Mouse (Mus musculus) midbrain, postnatal 0 days (tissue): ENCODE data around the gene Clcn2. TPM values are rescaled to one million over a fixed set of nuclear protein-coding genes. Genes with fewer than 3 reads are reported as not detected.

Experiments used
- ATAC-seq: fragments of 200-750 bp; cut with Nextera tagmentation; 2 replicates; pipeline ENCODE4 v1.8.0; 2017; ENCODE audit warnings: moderate number of reproducible peaks, mild to moderate bottlenecking, moderate TSS enrichment, moderate library complexity; ENCODE audit not compliant: low FRiP score
- DNase-seq: peaks from one replicate; pipeline ENCODE4 v3.0.0-alpha.2; 2015; ENCODE audit warnings: low spot score
- H3K27ac ChIP-seq: fragments of 300-500 bp; sonication (generic); 2 replicates; pipeline ENCODE4 v1.5.1; 2014; ENCODE audit warnings: low read depth, mild to moderate bottlenecking, low read length, mixed read lengths
- H3K27me3 ChIP-seq: fragments of 300-500 bp; sonication (generic); 2 replicates; pipeline ENCODE4 v1.6.1; 2014; ENCODE audit warnings: low read length, control low read depth, mixed read lengths; ENCODE audit not compliant: insufficient read depth
- H3K36me3 ChIP-seq: fragments of 300-500 bp; sonication (generic); 2 replicates; pipeline ENCODE4 v1.6.1; 2014; ENCODE audit warnings: low read length, control low read depth, mixed read lengths; ENCODE audit not compliant: insufficient read depth
- H3K4me1 ChIP-seq: fragments of 300-500 bp; sonication (generic); 2 replicates; pipeline ENCODE4 v1.6.1; 2014; ENCODE audit warnings: mild to moderate bottlenecking, control low read depth, antibody characterized with exemption, low read length, mixed read lengths; ENCODE audit not compliant: insufficient read depth
- H3K4me2 ChIP-seq: fragments of 300-500 bp; sonication (generic); 2 replicates; pipeline ENCODE4 v1.6.1; 2014; ENCODE audit warnings: low read depth, mild to moderate bottlenecking, low read length, mixed read lengths; ENCODE audit not compliant: poor library complexity, severe bottlenecking
- H3K4me3 ChIP-seq: fragments of 300-500 bp; sonication (generic); 2 replicates; pipeline ENCODE4 v1.5.1; 2014; ENCODE audit warnings: low read depth, mild to moderate bottlenecking, low read length, moderate library complexity
- H3K9ac ChIP-seq: fragments of 300-500 bp; sonication (generic); replicated peaks from 2 replicates; pipeline ENCODE4 v1.6.1; 2014; ENCODE audit warnings: mild to moderate bottlenecking, low read length, moderate library complexity, mixed read lengths; ENCODE audit not compliant: poor library complexity, severe bottlenecking
- H3K9me3 ChIP-seq: fragments of 300-500 bp; sonication (generic); 2 replicates; pipeline ENCODE4 v1.6.1; 2016; ENCODE audit warnings: low read length, control low read depth
- CTCF ChIP-seq: IDR thresholded peaks from 2 replicates; pipeline ENCODE4 v1.5.1; 2016; ENCODE audit warnings: antibody characterized with exemption, mild to moderate bottlenecking
- WGBS: fragments of 180-500 bp; shearing (Covaris S2); extraction: QIAGEN DNeasy Blood & Tissue Kit; methylation state at CpG from one replicate; pipeline ENCODE4 v1.1.7; 2014; 5-methylcytosine and 5-hydroxymethylcytosine counted together
- polyA plus RNA-seq: library from polyadenylated mRNA; unstranded; fragments of >200 nt; fragmentation: Nextera tagmentation; extraction: Ambion mirVana; gene quantifications from 2 replicates; pipeline ENCODE4 v1.2.1, GENCODE M21; 2015
- total RNA-seq: library from RNA; depleted of rRNA; stranded (reverse); fragments of >200 nt; gene quantifications from 2 replicates; pipeline ENCODE4 v1.2.3, GENCODE M21; 2014

The Clcn2 gene
- total and polyA plus RNA-seq, 2 experiments from 2014 or later = 21.1 to 69.4 TPM

DNA sequence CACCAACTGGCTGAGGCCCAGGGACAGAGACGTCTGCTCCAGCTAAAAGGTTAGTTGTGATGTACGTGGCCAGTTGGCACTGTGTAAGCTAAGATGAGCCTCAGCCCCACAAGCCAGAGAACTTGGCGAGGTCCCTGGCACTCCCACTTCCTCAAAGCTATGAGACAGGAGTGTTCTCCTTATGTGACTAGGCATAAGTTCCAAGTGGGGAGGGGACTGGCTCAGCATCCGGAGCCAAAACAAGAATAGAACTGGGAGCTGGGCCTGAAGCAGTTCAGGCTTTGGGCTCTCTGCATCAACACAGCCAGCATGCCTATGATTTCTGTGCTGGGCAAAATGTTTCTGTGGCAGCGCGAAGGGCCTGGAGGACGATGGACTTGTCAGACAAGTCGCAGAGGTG is 22.8 kb downstream of the Clcn2 start:
- peaks cover 24% of the 10 kb centered on the region for H3K36me3 ChIP-seq
- peaks cover 12% of the 10 kb centered on the region; the same call in 1 of the 2 replicates for H3K4me1 ChIP-seq
- no peak for TF ChIP-seq CTCF
- H3K4me3 ChIP-seq = no peak overlapping the region
- H3K27ac ChIP-seq = no peak overlapping the region
- WGBS = 66% methylated on average over 8 of the region's 8 CpGs
- ATAC-seq (no peak), DNase-seq (no peak)
- H3K9ac ChIP-seq = 0 out of 2 replicates have a peak overlapping the region, but pooled peaks have one; percentile 69
- H3K9me3 ChIP-seq = no peaks in the 10 kb centered on the region
- H3K4me2 ChIP-seq = peak overlapping the region; percentile 78; the same call in 1 of the 2 replicates
- H3K27me3 ChIP-seq = no peaks in the 10 kb centered on the region

- H3K36me3 ChIP-seq = peaks cover 26% of the 10 kb centered on the region
- peak within 1 kb of the TSS; percentile 97 for H3K27ac ChIP-seq
- ATAC-seq = peak; percentile 94
- DNase-seq = peak; percentile 96
- H3K9me3 ChIP-seq = no peaks in the 10 kb centered on the region
- peak within 1 kb of the TSS; percentile 98 for H3K9ac ChIP-seq
- H3K27me3 ChIP-seq = no peaks in the 10 kb centered on the region
- H3K4me3 ChIP-seq = peak within 1 kb of the TSS; percentile 70
- TF ChIP-seq CTCF = no peak
- H3K4me2 ChIP-seq = peak within 1 kb of the TSS; percentile 83
- H3K4me1 ChIP-seq = peaks cover 12% of the 10 kb centered on the region; the same call in 1 of the 2 replicates
- under 1% methylated on average over 35 of the region's 37 CpGs for WGBS
Observed at GRCm38 (mm10) chr16:20693111-20693701, 24.3 kb downstream of the Clcn2 start, which contains the start of gene Fam131a. Gene Fam131a (plus strand): TSS chr16:20693241.

DNA sequence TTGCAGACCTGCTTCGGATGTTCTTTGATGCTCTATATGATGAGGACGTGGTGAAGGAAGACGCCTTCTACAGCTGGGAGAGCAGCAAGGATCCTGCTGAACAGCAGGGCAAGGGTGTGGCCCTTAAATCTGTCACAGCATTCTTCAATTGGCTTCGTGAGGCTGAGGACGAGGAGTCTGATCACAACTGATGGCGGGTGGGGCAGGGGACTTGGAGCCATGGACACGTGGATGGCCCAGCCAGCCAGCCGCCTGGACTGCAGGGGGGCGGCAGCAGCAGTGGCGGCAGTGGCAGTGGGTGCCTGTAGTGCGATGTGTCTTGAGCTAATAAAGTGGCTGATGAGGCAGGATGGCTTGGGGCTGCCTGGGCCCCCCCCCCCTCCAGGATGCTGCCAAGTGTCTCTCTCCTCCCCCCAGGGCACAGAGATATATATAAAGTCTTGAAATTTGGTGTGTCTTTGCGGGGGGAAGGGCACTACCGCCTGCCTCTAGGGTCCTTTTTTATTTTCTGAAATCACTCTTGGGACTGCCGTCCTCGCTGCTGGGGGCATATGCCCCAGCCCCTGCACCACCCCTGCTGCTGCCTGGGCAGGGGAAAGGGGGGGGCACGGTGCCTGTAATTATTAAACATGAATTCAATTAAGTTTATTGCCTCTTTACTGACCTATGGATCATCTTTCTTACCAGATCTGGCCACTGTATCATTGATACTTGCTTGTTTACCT is 25.1 kb downstream of the Clcn2 start:
- peak overlapping the region; percentile 70; the same call in 1 of the 2 replicates for H3K4me3 ChIP-seq
- H3K27ac ChIP-seq = peak overlapping the region; percentile 97
- H3K4me2 ChIP-seq = peak overlapping the region; percentile 83; the same call in 1 of the 2 replicates
- H3K9ac ChIP-seq = peak overlapping the region; percentile 98; the same call in 1 of the 2 replicates
- H3K9me3 ChIP-seq = no peaks in the 10 kb centered on the region
- peaks cover 12% of the 10 kb centered on the region; the same call in 1 of the 2 replicates for H3K4me1 ChIP-seq
- DNase-seq (no peak), ATAC-seq (no peak)
- H3K36me3 ChIP-seq = peaks cover 33% of the 10 kb centered on the region
- no peaks in the 10 kb centered on the region for H3K27me3 ChIP-seq
- no peak for TF ChIP-seq CTCF
- 37% methylated on average over 16 of the region's 16 CpGs for WGBS

DNA sequence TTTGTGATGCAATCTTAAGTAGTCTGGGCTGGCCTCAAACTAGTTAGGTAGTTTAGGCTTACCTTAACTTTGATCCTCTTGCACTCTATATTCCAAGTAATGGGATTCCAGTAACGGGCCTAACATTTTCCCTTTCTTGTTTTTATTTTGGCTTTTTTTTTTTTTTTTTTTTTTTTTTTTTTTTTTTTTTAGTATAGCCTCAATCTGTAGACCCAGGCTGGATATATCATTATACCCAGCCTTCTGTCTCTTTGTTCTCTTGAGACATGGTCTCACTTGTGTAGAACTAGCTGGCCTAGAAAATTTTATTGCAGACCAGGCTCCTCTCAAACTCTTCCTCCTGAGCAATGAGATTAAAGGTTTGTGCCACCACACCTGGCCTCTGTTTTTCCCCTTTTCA is 25.9 kb downstream of the Clcn2 start:
- 79% methylated on average over 1 of the region's 1 CpGs for WGBS
- Histone ChIP-seq H3K27ac (no peak overlapping the region), H3K9ac (no peak overlapping the region), H3K4me2 (no peak overlapping the region), H3K4me3 (no peak overlapping the region), H3K4me1 (peaks cover 12% of the 10 kb centered on the region; the same call in 1 of the 2 replicates), H3K27me3 (no peaks in the 10 kb centered on the region), H3K36me3 (peaks cover 40% of the 10 kb centered on the region), H3K9me3 (no peaks in the 10 kb centered on the region)
- no peak for TF ChIP-seq CTCF
- DNase-seq (no peak), ATAC-seq (no peak)

DNA sequence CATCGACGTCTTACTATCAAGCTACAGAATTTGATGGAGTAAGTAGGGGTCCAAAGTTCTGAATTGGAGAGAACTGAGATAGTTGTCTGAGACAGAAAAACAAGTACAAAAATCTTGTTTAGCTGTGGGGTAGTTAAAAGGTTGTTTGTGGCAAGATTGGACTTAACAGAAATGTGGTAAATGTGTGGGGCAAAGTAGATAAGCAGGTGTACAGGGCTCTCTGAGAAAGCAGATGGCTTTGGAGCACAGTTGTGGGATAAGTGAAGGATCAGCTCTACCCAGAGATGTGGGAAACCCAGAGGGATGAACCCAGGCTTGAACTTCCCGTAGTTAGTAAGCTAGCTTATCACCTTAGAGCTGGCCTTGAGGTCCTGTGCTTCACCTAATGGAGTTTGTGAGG is 26.8 kb downstream of the Clcn2 start:
- no peak overlapping the region for H3K27ac ChIP-seq
- H3K36me3 ChIP-seq = peaks cover 49% of the 10 kb centered on the region
- H3K9ac ChIP-seq = no peak overlapping the region
- H3K4me2 ChIP-seq = no peak overlapping the region
- H3K9me3 ChIP-seq = no peaks in the 10 kb centered on the region
- H3K4me1 ChIP-seq = peaks cover 9% of the 10 kb centered on the region; the same call in 1 of the 2 replicates
- no peaks in the 10 kb centered on the region for H3K27me3 ChIP-seq
- DNase-seq (no peak), ATAC-seq (no peak)
- WGBS = 91% methylated on average over 3 of the region's 3 CpGs
- no peak overlapping the region for H3K4me3 ChIP-seq
- TF ChIP-seq CTCF = no peak
